Mouse (Mus musculus): ENCODE results near the gene Tbxa2r.
A peak's percentile ranks its signal among the peaks of the same experiment; 100 is the strongest.

Tbxa2r gene

GRCm38 (mm10) chr10:81340551-81341332 lies 12.2 kb downstream of the Tbxa2r start:
- DNase-seq (ENCODE audit: low read depth, low spot score): no peak
- no peaks in the 10 kb centered on the region for H3K27me3 ChIP-seq (ENCODE audit: control insufficient read depth, insufficient read depth, low read length, poor library complexity, severe bottlenecking)

GRCm38 (mm10) chr10:81341333-81341949 lies 12.9 kb downstream of the Tbxa2r start:
- DNase-seq (ENCODE audit: low read depth, low spot score): peak; percentile 78
- Histone ChIP-seq H3K27me3 (ENCODE audit: control insufficient read depth, insufficient read depth, low read length, poor library complexity, severe bottlenecking) (no peaks in the 10 kb centered on the region), H3K36me3 (ENCODE audit: control insufficient read depth, insufficient read depth, low read length, poor library complexity, severe bottlenecking) (no peaks in the 10 kb centered on the region)

More at GRCm38 (mm10) chr10:81340551-81341332, 12.2 kb downstream of the Tbxa2r start:
- H3K36me3 ChIP-seq (ENCODE audit: control insufficient read depth, insufficient read depth, low read length, poor library complexity, severe bottlenecking): no peaks in the 10 kb centered on the region

- DNase-seq (ENCODE audit: low read depth, low spot score): peak; percentile 50
- no peaks in the 10 kb centered on the region for H3K27me3 ChIP-seq (ENCODE audit: control insufficient read depth, insufficient read depth, low read length, poor library complexity, severe bottlenecking)
- H3K36me3 ChIP-seq (ENCODE audit: control insufficient read depth, insufficient read depth, low read length, poor library complexity, severe bottlenecking): no peaks in the 10 kb centered on the region; the same call in 1 of the 2 replicates
Measured at GRCm38 (mm10) chr10:81342686-81343505, 14.4 kb downstream of the Tbxa2r start, which contains the start of gene Gipc3. TSS of gene Gipc3 (minus strand) at chr10:81343266.

GRCm38 (mm10) chr10:81344421-81345161 lies 16.1 kb downstream of the Tbxa2r start:
- DNase-seq (ENCODE audit: low read depth, low spot score): peak; percentile 79
- H3K36me3 ChIP-seq (ENCODE audit: control insufficient read depth, insufficient read depth, low read length, poor library complexity, severe bottlenecking): no peaks in the 10 kb centered on the region; the same call in 1 of the 2 replicates
- no peaks in the 10 kb centered on the region for H3K27me3 ChIP-seq (ENCODE audit: control insufficient read depth, insufficient read depth, low read length, poor library complexity, severe bottlenecking)

GRCm38 (mm10) chr10:81345162-81345534 lies 16.6 kb downstream of the Tbxa2r start:
- peak; percentile 54 for DNase-seq (ENCODE audit: low read depth, low spot score)
- Histone ChIP-seq H3K27me3 (ENCODE audit: control insufficient read depth, insufficient read depth, low read length, poor library complexity, severe bottlenecking) (no peaks in the 10 kb centered on the region), H3K36me3 (ENCODE audit: control insufficient read depth, insufficient read depth, low read length, poor library complexity, severe bottlenecking) (no peaks in the 10 kb centered on the region; the same call in 1 of the 2 replicates)

GRCm38 (mm10) chr10:81346453-81347067 lies 18.0 kb downstream of the Tbxa2r start:
- DNase-seq (ENCODE audit: low read depth, low spot score): peak; percentile 80
- Histone ChIP-seq H3K27me3 (ENCODE audit: control insufficient read depth, insufficient read depth, low read length, poor library complexity, severe bottlenecking) (no peaks in the 10 kb centered on the region), H3K36me3 (ENCODE audit: control insufficient read depth, insufficient read depth, low read length, poor library complexity, severe bottlenecking) (no peaks in the 10 kb centered on the region; the same call in 1 of the 2 replicates)

- H3K36me3 ChIP-seq (ENCODE audit: control insufficient read depth, insufficient read depth, low read length, poor library complexity, severe bottlenecking): no peaks in the 10 kb centered on the region; the same call in 1 of the 2 replicates
- DNase-seq (ENCODE audit: low read depth, low spot score): peak; percentile 38
- H3K27me3 ChIP-seq (ENCODE audit: control insufficient read depth, insufficient read depth, low read length, poor library complexity, severe bottlenecking): no peaks in the 10 kb centered on the region
Measured at GRCm38 (mm10) chr10:81349146-81349545, 20.6 kb downstream of the Tbxa2r start.

GRCm38 (mm10) chr10:81349961-81350350 lies 21.4 kb downstream of the Tbxa2r start:
- Histone ChIP-seq H3K27me3 (ENCODE audit: control insufficient read depth, insufficient read depth, low read length, poor library complexity, severe bottlenecking) (no peaks in the 10 kb centered on the region), H3K36me3 (ENCODE audit: control insufficient read depth, insufficient read depth, low read length, poor library complexity, severe bottlenecking) (no peaks in the 10 kb centered on the region; the same call in 1 of the 2 replicates)
- DNase-seq (ENCODE audit: low read depth, low spot score): no peak

- no peaks in the 10 kb centered on the region; the same call in 1 of the 2 replicates for H3K36me3 ChIP-seq (ENCODE audit: control insufficient read depth, insufficient read depth, low read length, poor library complexity, severe bottlenecking)
- DNase-seq (ENCODE audit: low read depth, low spot score): peak; percentile 99
- no peaks in the 10 kb centered on the region for H3K27me3 ChIP-seq (ENCODE audit: control insufficient read depth, insufficient read depth, low read length, poor library complexity, severe bottlenecking)
Measured at GRCm38 (mm10) chr10:81350351-81351063, 22.0 kb downstream of the Tbxa2r start, which contains the start of gene Hmg20b. TSS of gene Hmg20b (minus strand) at chr10:81350480.

- no peaks in the 10 kb centered on the region for H3K27me3 ChIP-seq (ENCODE audit: control insufficient read depth, insufficient read depth, low read length, poor library complexity, severe bottlenecking)
- no peaks in the 10 kb centered on the region; the same call in 1 of the 2 replicates for H3K36me3 ChIP-seq (ENCODE audit: control insufficient read depth, insufficient read depth, low read length, poor library complexity, severe bottlenecking)
- DNase-seq (ENCODE audit: low read depth, low spot score): peak; percentile 59
Measured at GRCm38 (mm10) chr10:81351678-81352291, 23.3 kb downstream of the Tbxa2r start.

- Histone ChIP-seq H3K27me3 (ENCODE audit: control insufficient read depth, insufficient read depth, low read length, poor library complexity, severe bottlenecking) (no peaks in the 10 kb centered on the region), H3K36me3 (ENCODE audit: control insufficient read depth, insufficient read depth, low read length, poor library complexity, severe bottlenecking) (no peaks in the 10 kb centered on the region)
- DNase-seq (ENCODE audit: low read depth, low spot score): no peak
Measured at GRCm38 (mm10) chr10:81354738-81355477, 26.4 kb downstream of the Tbxa2r start.

- no peak for DNase-seq (ENCODE audit: low read depth, low spot score)
- H3K36me3 ChIP-seq (ENCODE audit: control insufficient read depth, insufficient read depth, low read length, poor library complexity, severe bottlenecking): no peaks in the 10 kb centered on the region
- H3K27me3 ChIP-seq (ENCODE audit: control insufficient read depth, insufficient read depth, low read length, poor library complexity, severe bottlenecking): no peaks in the 10 kb centered on the region
Measured at GRCm38 (mm10) chr10:81355533-81355932, 27.0 kb downstream of the Tbxa2r start.
